Mouse (Mus musculus): ENCODE data around the gene Prdm1.

- TF ChIP-seq CTCF (IDR thresholded peaks at IDR 0.05; ENCODE audit: control insufficient read depth, insufficient read depth, low read length) (no peak), POLR2A (IDR thresholded peaks at IDR 0.05; ENCODE audit: borderline replicate concordance, control insufficient read depth, low read depth, low read length) (no peak)
Measured at GRCm38 (mm10) chr10:44555317-44555716, 27.0 kb upstream of the Prdm1 start.
